Mouse (Mus musculus): ENCODE measurements around the gene Olfr371.

Gene Olfr371

GRCm38 (mm10) chr8:85225688-85226087 lies at the start of gene Olfr371:
Gene Olfr371 (plus strand): TSS chr8:85225988.
- no peak for DNase-seq

DNA sequence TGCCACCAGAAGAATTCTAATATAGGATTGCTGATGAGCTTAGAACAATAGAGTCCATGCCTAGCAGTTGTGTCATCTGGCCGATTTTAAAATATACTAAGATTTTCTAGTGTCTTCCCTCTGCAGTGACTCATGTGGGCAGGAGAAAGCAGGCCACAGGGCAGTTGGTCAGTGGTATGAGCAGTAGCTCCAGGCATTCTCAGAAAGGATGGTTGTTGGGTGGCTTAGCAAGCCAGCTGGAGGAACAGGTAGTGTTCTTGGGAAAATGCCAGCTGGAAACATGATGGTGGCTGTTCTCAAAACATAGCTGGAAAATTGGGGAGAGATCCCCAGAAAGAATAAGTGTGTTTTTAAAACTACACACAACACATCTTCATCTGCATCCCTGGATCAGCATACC lies 33.4 kb upstream of the Olfr371 start:
- no peak for DNase-seq

- DNase-seq: no peak
Measured at GRCm38 (mm10) chr8:85220220-85220619, 5.6 kb upstream of the Olfr371 start.

DNA sequence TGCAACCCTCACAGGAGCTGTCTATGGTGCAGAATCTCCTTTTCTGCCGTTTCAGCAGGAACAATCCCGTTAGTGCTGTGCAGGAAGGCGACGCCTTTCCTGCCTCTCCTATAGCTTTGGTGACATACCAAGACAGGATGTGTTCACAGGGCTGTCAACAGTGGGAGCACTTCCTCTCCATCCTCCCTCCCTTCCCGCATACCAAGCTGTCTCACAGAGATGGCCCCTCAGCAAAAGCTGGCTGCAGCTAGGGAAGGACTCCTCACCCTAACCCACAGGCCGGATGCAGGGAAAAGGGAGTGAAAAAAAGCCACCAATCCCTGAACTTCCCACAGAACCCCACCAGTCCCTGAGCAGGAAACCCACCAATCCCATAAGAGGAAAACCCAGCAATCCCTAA lies 4.8 kb upstream of the Olfr371 start:
- DNase-seq: no peak

GRCm38 (mm10) chr8:85227297-85227696 lies 1.5 kb downstream of the Olfr371 start:
- DNase-seq: no peak
